In genomic region chr13:15803965-15804364, GRCm38 (mm10) we compare ENCODE assay signal across 22 mouse cellular contexts.
A peak's percentile ranks its signal among the peaks of the same experiment; 100 is the strongest.
DNase-seq lines count a peak whose midpoint lies in the region; ATAC-seq and TF ChIP-seq lines count a peak whose summit lies in the region.
"Had no signal": no experiment of that assay in that cellular context is flagged by ENCODE, and none has a peak within 500 bp of the region (broad histone marks: within the 10 kb centered on the region; RNA-seq: fewer than 3 reads in every experiment).

No protein-coding gene starts in this region.

- no peaks in the 10 kb centered on the region; the same call in 1 of the 2 replicates for H3K4me1 ChIP-seq in liver, adult 2 months (ENCODE audit: control insufficient read depth, insufficient read depth, low read length)
- H3K4me1 ChIP-seq in liver, postnatal 0 days (ENCODE audit: insufficient read depth), result no peaks in the 10 kb centered on the region
- H3K4me1 ChIP-seq in stomach, embryonic 14.5 days (ENCODE audit: control insufficient read depth, insufficient read depth, low read length), result peaks cover 3% of the 10 kb centered on the region; the same call in 1 of the 2 replicates
- H3K4me1 ChIP-seq: embryonic facial prominence, embryonic 13.5 days; heart, embryonic 13.5 days; limb, embryonic 12.5 days had no signal

- no peak overlapping the region for H3K9ac ChIP-seq in liver, adult 2 months (ENCODE audit: low read depth, low read length)
- H3K9ac ChIP-seq in liver, postnatal 0 days (replicated peaks), result no peak overlapping the region
- H3K9ac ChIP-seq in stomach, embryonic 14.5 days (replicated peaks; ENCODE audit: low read depth, low read length), result no peak overlapping the region
- H3K9ac ChIP-seq: embryonic facial prominence, embryonic 13.5 days; forebrain, embryonic 12.5 days; heart, embryonic 13.5 days; limb, embryonic 12.5 days; liver, embryonic 14.5 days; neural tube, embryonic 13.5 days had no signal

- TF ChIP-seq EP300 in liver, postnatal 0 days (IDR thresholded peaks at IDR 0.05; ENCODE audit: low read depth), result no peak

- no peak overlapping the region for H3K4me2 ChIP-seq in liver, postnatal 0 days (ENCODE audit: low read depth, low read length)
- H3K4me2 ChIP-seq in stomach, embryonic 14.5 days (replicated peaks; ENCODE audit: low read depth, low read length), result no peak overlapping the region
- H3K4me2 ChIP-seq: embryonic facial prominence, embryonic 13.5 days; forebrain, embryonic 12.5 days; heart, embryonic 13.5 days; limb, embryonic 12.5 days; midbrain, embryonic 11.5 days; neural tube, embryonic 13.5 days had no signal

- no peaks in the 10 kb centered on the region for H3K27me3 ChIP-seq in liver, adult 2 months (ENCODE audit: control insufficient read depth, insufficient read depth, low read length)
- H3K27me3 ChIP-seq in liver, postnatal 0 days (ENCODE audit: insufficient read depth, low read length), result no peaks in the 10 kb centered on the region
- no peaks in the 10 kb centered on the region for H3K27me3 ChIP-seq in stomach, embryonic 14.5 days (ENCODE audit: control insufficient read depth, insufficient read depth, low read length)
- H3K27me3 ChIP-seq: embryonic facial prominence, embryonic 13.5 days; forebrain, embryonic 12.5 days; heart, embryonic 13.5 days; limb, embryonic 12.5 days; neural tube, embryonic 13.5 days had no signal

- no peaks in the 10 kb centered on the region for H3K9me3 ChIP-seq in liver, postnatal 0 days (ENCODE audit: low read length)
- no peaks in the 10 kb centered on the region for H3K9me3 ChIP-seq in stomach, embryonic 14.5 days (ENCODE audit: control insufficient read depth, low read depth, low read length)
- H3K9me3 ChIP-seq: embryonic facial prominence, embryonic 13.5 days; forebrain, embryonic 12.5 days; heart, embryonic 13.5 days; hindbrain, embryonic 10.5 days; limb, embryonic 12.5 days; neural tube, embryonic 13.5 days had no signal

- H3K27ac ChIP-seq in liver, adult 2 months (replicated peaks; ENCODE audit: insufficient read depth, low read depth, low read length), result peak overlapping the region; percentile 40; the same call in 1 of the 2 replicates
- no peak overlapping the region for H3K27ac ChIP-seq in liver, postnatal 0 days (ENCODE audit: low read depth)
- no peak overlapping the region for H3K27ac ChIP-seq in stomach, embryonic 14.5 days (ENCODE audit: low read length)
- H3K27ac ChIP-seq: embryonic facial prominence, embryonic 13.5 days; forebrain, embryonic 12.5 days; heart, embryonic 13.5 days; hindbrain, embryonic 10.5 days; limb, embryonic 12.5 days; liver, embryonic 14.5 days; macrophage; neural tube, embryonic 13.5 days had no signal

- DNase-seq in adrenal gland, adult 2 months, result peak; percentile 3
- no peak for DNase-seq in adrenal gland, adult 8-10 months
- DNase-seq in liver, adult 2 months (ENCODE audit: extremely low read depth, low read depth, low spot score), result peak; percentile 28
- no peak for DNase-seq in liver, postnatal 0 days
- peak; percentile 77 for DNase-seq in Muller cell, postnatal 12 days (ENCODE audit: inconsistent ontology term)
- no peak for DNase-seq in kidney, postnatal 14 days
- DNase-seq: cerebellum, adult 11 months; gastrocnemius, postnatal 25 days; kidney, adult 2 months; kidney, postnatal 36 days; thymus, adult 2 months had no signal

- no peak for ATAC-seq in liver, postnatal 0 days
- ATAC-seq in stomach, embryonic 14.5 days (ENCODE audit: insufficient number of reproducible peaks, insufficient read depth, low FRiP score, low read depth), result peak; percentile 49; the same call in 1 of the 2 replicates
- no peak for ATAC-seq in erythroblast, adult 5-6 weeks (replicated peaks; ENCODE audit: low FRiP score, poor library complexity, severe bottlenecking)

- no peaks in the 10 kb centered on the region for H3K36me3 ChIP-seq in liver, adult 2 months (ENCODE audit: control insufficient read depth, insufficient read depth, low read length)
- H3K36me3 ChIP-seq in liver, postnatal 0 days (replicated peaks; ENCODE audit: insufficient read depth, low read length), result no peaks in the 10 kb centered on the region
- H3K36me3 ChIP-seq in stomach, embryonic 14.5 days (ENCODE audit: control insufficient read depth, insufficient read depth, low read length), result no peaks in the 10 kb centered on the region
- H3K36me3 ChIP-seq: embryonic facial prominence, embryonic 13.5 days; forebrain, embryonic 12.5 days; heart, embryonic 13.5 days; hindbrain, embryonic 10.5 days; limb, embryonic 12.5 days; neural tube, embryonic 13.5 days had no signal

- 63% methylated on average over 1 of the region's 1 CpGs for WGBS in liver, adult 2 months
- 47% methylated on average over 1 of the region's 1 CpGs for WGBS in liver, postnatal 0 days (ENCODE audit: insufficient replicate concordance)
- 17% methylated on average over 1 of the region's 1 CpGs for WGBS in stomach, embryonic 14.5 days

- TF ChIP-seq CTCF in liver, adult 2 months (IDR thresholded peaks at IDR 0.05; ENCODE audit: low read depth, low read length), result no peak
- no peak for TF ChIP-seq CTCF in liver, postnatal 0 days (IDR thresholded peaks at IDR 0.05; ENCODE audit: low read depth)

- no peak for TF ChIP-seq POLR2A in liver, adult 2 months (IDR thresholded peaks at IDR 0.05; ENCODE audit: extremely low read depth, insufficient read depth, low read length)

- H3K4me3 ChIP-seq in liver, adult 2 months (ENCODE audit: insufficient read depth, low read depth, low read length), result no peak overlapping the region
- no peak overlapping the region for H3K4me3 ChIP-seq in liver, postnatal 0 days (ENCODE audit: low read depth, low read length)
- H3K4me3 ChIP-seq in stomach, embryonic 14.5 days (ENCODE audit: low read depth, low read length), result no peak overlapping the region
- H3K4me3 ChIP-seq: embryonic facial prominence, embryonic 13.5 days; forebrain, embryonic 12.5 days; heart, embryonic 13.5 days; hindbrain, embryonic 10.5 days; limb, embryonic 12.5 days; neural tube, embryonic 13.5 days had no signal

- H3K79me2 ChIP-seq in liver, adult 2 months (ENCODE audit: control insufficient read depth, insufficient read depth, low read length), result no peaks in the 10 kb centered on the region

Comparison
In these comparisons a context has a peak if more than half of its experiments do, and no peak if none do; other contexts are left out.
1. DNase-seq: peak in adrenal gland, adult 2 months (single experiment), liver, adult 2 months (single experiment) and Muller cell, postnatal 12 days (single experiment); none in adrenal gland, adult 8-10 months (single experiment), liver, postnatal 0 days (single experiment) and kidney, postnatal 14 days (single experiment).